Mouse (Mus musculus) urinary bladder, postnatal 25 days (tissue): ENCODE results near the gene Exosc2.

ENCODE experiments used
- DNase-seq: peaks from one replicate; pipeline ENCODE4 v3.0.0; 2022; ENCODE audit warnings: low spot score

The Exosc2 gene

GRCm38 (mm10) chr2:31727576-31728277 is 57.2 kb downstream of the Exosc2 start:
- no peak for DNase-seq

GRCm38 (mm10) chr2:31730640-31731039 is 60.1 kb downstream of the Exosc2 start:
- DNase-seq, result no peak
